8 mouse cellular contexts compared by ENCODE assay signal in genomic region chr2:103706226-103706625, GRCm38 (mm10). TPM values are rescaled to one million over a fixed set of nuclear protein-coding genes. Genes with fewer than 3 reads are reported as not detected.
DNase-seq lines count a peak whose midpoint lies in the region; ATAC-seq lines count a peak whose summit lies in the region.

No protein-coding gene starts in this region.

- no peak overlapping the region for H3K4me3 ChIP-seq in forebrain, embryonic 13.5 days
- H3K4me3 ChIP-seq in heart, embryonic 16.5 days (ENCODE audit: low read length): no peak overlapping the region
- H3K4me3 ChIP-seq in liver, embryonic 12.5 days: no peak overlapping the region

- no peak overlapping the region for H3K27ac ChIP-seq in forebrain, embryonic 13.5 days
- peak overlapping the region; percentile 59; the same call in 1 of the 2 replicates for H3K27ac ChIP-seq in heart, embryonic 16.5 days (ENCODE audit: low read length)
- H3K27ac ChIP-seq in liver, embryonic 12.5 days: no peak overlapping the region

- H3K4me2 ChIP-seq in forebrain, embryonic 13.5 days: no peak overlapping the region
- no peak overlapping the region for H3K4me2 ChIP-seq in heart, embryonic 16.5 days (ENCODE audit: low read depth, low read length)
- H3K4me2 ChIP-seq in liver, embryonic 12.5 days: no peak overlapping the region

- no peaks in the 10 kb centered on the region for H3K9me3 ChIP-seq in forebrain, embryonic 13.5 days (replicated peaks)
- no peaks in the 10 kb centered on the region for H3K9me3 ChIP-seq in heart, embryonic 16.5 days (replicated peaks; ENCODE audit: control insufficient read depth, low read length)
- no peaks in the 10 kb centered on the region for H3K9me3 ChIP-seq in liver, embryonic 12.5 days (replicated peaks)

- H3K9ac ChIP-seq in forebrain, embryonic 13.5 days: no peak overlapping the region
- H3K9ac ChIP-seq in heart, embryonic 16.5 days (ENCODE audit: low read length): peak overlapping the region; percentile 48; the same call in 1 of the 2 replicates
- H3K9ac ChIP-seq in liver, embryonic 12.5 days: no peak overlapping the region

- peak; percentile 95 for DNase-seq in 3134 (ENCODE audit: extremely low read depth, insufficient read length, low spot score)
- peak; percentile 43 to 55 for DNase-seq in adrenal gland, postnatal 4 days (ENCODE audit: low spot score in 2 of 2)
- DNase-seq in kidney, postnatal 36 days: peak; percentile 93 to 94
- peak; percentile 51 for DNase-seq in ovary, postnatal 14 days (ENCODE audit: low spot score)
- no peak for DNase-seq in thymus, postnatal 0 days (ENCODE audit: low spot score)

- peaks cover 13% of the 10 kb centered on the region for H3K4me1 ChIP-seq in forebrain, embryonic 13.5 days
- peaks cover 17% of the 10 kb centered on the region for H3K4me1 ChIP-seq in heart, embryonic 16.5 days (ENCODE audit: control insufficient read depth, insufficient read depth, low read length)
- H3K4me1 ChIP-seq in liver, embryonic 12.5 days: peaks cover 25% of the 10 kb centered on the region

- 47% methylated on average over 11 of the region's 11 CpGs for WGBS in forebrain, embryonic 13.5 days
- 18% methylated on average over 11 of the region's 11 CpGs for WGBS in heart, embryonic 16.5 days
- 50% methylated on average over 10 of the region's 11 CpGs for WGBS in liver, embryonic 12.5 days (ENCODE audit: insufficient replicate concordance)

- peak; percentile 61; the same call in 1 of the 2 replicates for ATAC-seq in forebrain, embryonic 13.5 days
- ATAC-seq in heart, embryonic 16.5 days (replicated peaks; ENCODE audit: extremely low read depth, insufficient read depth, low FRiP score): peak; percentile 89
- peak; percentile 34; the same call in 1 of the 2 replicates for ATAC-seq in liver, embryonic 12.5 days

- H3K36me3 ChIP-seq in forebrain, embryonic 13.5 days (ENCODE audit: poor library complexity, severe bottlenecking): peaks cover 42% of the 10 kb centered on the region
- H3K36me3 ChIP-seq in heart, embryonic 16.5 days (ENCODE audit: control insufficient read depth, insufficient read depth): peaks cover 30% of the 10 kb centered on the region
- H3K36me3 ChIP-seq in liver, embryonic 12.5 days: peaks cover 12% of the 10 kb centered on the region; the same call in 1 of the 2 replicates

- no peaks in the 10 kb centered on the region for H3K27me3 ChIP-seq in forebrain, embryonic 13.5 days
- no peaks in the 10 kb centered on the region for H3K27me3 ChIP-seq in heart, embryonic 16.5 days (ENCODE audit: control insufficient read depth, insufficient read depth, low read length)
- H3K27me3 ChIP-seq in liver, embryonic 12.5 days (replicated peaks): peaks cover 4% of the 10 kb centered on the region; the same call in 1 of the 2 replicates

RNA-seq across cellular contexts. Expression of gene Nat10, which starts 54.8 kb away (rescaled TPM):
- total RNA-seq in adrenal gland, postnatal 4 days (2021): 10 to 100 TPM; 71.1 to 72.8 TPM
- 23.8 and 25.8 TPM in 2 replicates for polyA plus RNA-seq in forebrain, embryonic 13.5 days (2015; fragmentation: Nextera tagmentation; extraction: Ambion mirVana)
- 16.2 and 16.5 TPM in 2 replicates for polyA plus RNA-seq in heart, embryonic 16.5 days (2015; fragmentation: Nextera tagmentation; extraction: Ambion mirVana)
- polyA plus RNA-seq in liver, embryonic 12.5 days (2016; fragmentation: Nextera tagmentation; extraction: Ambion mirVana): 35.0 and 35.3 TPM in 2 replicates
- polyA plus RNA-seq in thymus, postnatal 0 days (2015; fragmentation: Nextera tagmentation; extraction: Ambion mirVana): 17.7 and 19.5 TPM in 2 replicates

Comparison
In these comparisons a context has a peak if more than half of its experiments do, and no peak if none do; other contexts are left out.
1. ATAC-seq: peak in every context shown above with its lines; median percentile 89 in heart, embryonic 16.5 days; 61 in forebrain, embryonic 13.5 days; 34 in liver, embryonic 12.5 days.